Mouse (Mus musculus) brown adipose tissue, adult 24 weeks (tissue): Measurements from ENCODE around the gene Usp12. TPM values are rescaled to one million over a fixed set of nuclear protein-coding genes. Genes with fewer than 3 reads are reported as not detected.
"Not testable (repeated sequence)": the region's sequence is repeated elsewhere in the genome, so short reads cannot be mapped to it uniquely, and the experiment has no call there.

Experiments
- H3K27ac ChIP-seq: fragments of 200-500 bp; replicated peaks from 2 replicates; pipeline ENCODE4 v1.5.1; 2012; ENCODE audit warnings: low read depth, mild to moderate bottlenecking, low read length
- H3K4me1 ChIP-seq: fragments of 200-500 bp; 2 replicates; pipeline ENCODE4 v1.6.1; 2012; ENCODE audit warnings: low read length, mixed read lengths; ENCODE audit not compliant: control insufficient read depth, insufficient read depth, insufficient read length
- H3K4me3 ChIP-seq: fragments of 200-500 bp; 2 replicates; pipeline ENCODE4 v1.5.1; 2012; ENCODE audit warnings: low read depth, mild to moderate bottlenecking, low read length, moderate library complexity; ENCODE audit not compliant: insufficient read depth
- polyA plus RNA-seq: library from polyadenylated mRNA; stranded (reverse); fragments of >200 nt; gene quantifications from 2 replicates; pipeline ENCODE4 v1.2.4, GENCODE M21; 2012; ENCODE audit not compliant: missing spikeins, insufficient read depth, insufficient read length

Usp12 gene
- polyA plus RNA-seq, 1 experiment = 24.9 TPM

DNA sequence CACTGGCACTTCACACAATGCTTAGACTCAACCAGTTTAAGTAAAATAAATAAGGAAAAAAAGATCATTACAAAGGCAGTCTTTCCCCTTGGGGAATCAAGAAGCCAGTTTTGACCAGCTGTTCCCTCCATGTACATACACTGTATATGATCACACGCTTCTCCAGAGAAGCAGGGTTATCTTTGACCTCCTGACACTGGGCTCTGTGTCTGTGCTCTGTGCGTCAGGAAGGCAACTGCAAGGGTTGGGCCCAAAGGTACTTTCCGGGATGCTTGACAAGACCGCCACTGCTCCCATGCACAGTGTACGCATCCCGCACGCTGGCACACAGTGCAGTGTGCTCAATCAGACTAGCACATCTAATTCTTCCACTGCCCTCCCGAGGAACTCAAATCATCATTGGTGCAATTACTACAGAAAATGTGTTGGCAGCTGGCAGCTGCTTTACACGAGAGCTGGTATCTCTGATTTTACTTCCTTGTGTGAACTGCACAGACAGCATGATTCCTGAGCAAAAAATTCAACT, 57.8 kb downstream of the Usp12 start:
- Histone ChIP-seq H3K4me1 (no peaks in the 10 kb centered on the region), H3K27ac (no peak overlapping the region), H3K4me3 (no peak overlapping the region)

DNA sequence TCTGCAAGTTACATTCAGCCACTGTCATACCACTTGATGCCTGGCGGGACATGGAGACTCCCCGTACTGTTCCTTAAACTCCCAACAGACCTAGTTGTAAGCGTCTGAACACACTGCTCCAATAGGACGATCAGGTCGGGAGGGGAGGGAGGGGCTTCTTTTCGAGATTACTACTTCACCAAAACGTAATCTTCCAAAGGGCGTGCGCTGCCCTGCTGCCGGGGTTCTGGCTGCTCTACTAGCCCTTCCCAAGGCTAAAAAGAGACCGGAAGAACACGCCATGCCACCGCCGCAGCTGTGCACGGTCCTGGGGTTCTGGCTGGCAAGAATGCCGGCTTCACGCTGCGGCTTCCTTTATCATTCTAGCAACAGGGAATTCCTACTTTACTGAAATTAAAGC, 58.5 kb downstream of the Usp12 start:
- Histone ChIP-seq H3K27ac (no peak overlapping the region), H3K4me1 (no peaks in the 10 kb centered on the region), H3K4me3 (no peak overlapping the region)

DNA sequence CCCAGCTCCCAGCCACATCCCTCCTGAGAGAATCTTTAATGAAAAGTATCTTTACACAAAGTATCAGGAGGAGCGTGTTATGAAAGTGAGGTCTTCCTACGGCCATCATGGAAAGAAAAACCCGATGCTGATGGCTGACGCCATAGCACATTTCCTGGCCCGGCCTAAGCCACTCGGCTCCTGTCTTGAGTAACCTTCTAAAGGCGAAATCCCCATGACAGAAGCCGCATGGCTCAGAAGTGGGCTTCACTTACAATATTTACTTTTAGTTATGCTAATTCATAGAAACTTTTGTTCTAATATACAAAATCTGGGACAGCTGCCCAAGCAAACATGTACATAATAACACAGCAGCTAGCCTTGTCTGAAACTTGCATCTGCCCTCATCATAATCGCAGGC, 59.8 kb downstream of the Usp12 start:
- H3K4me3 ChIP-seq, H3K27ac ChIP-seq, H3K4me1 ChIP-seq: not testable (repeated sequence)

DNA sequence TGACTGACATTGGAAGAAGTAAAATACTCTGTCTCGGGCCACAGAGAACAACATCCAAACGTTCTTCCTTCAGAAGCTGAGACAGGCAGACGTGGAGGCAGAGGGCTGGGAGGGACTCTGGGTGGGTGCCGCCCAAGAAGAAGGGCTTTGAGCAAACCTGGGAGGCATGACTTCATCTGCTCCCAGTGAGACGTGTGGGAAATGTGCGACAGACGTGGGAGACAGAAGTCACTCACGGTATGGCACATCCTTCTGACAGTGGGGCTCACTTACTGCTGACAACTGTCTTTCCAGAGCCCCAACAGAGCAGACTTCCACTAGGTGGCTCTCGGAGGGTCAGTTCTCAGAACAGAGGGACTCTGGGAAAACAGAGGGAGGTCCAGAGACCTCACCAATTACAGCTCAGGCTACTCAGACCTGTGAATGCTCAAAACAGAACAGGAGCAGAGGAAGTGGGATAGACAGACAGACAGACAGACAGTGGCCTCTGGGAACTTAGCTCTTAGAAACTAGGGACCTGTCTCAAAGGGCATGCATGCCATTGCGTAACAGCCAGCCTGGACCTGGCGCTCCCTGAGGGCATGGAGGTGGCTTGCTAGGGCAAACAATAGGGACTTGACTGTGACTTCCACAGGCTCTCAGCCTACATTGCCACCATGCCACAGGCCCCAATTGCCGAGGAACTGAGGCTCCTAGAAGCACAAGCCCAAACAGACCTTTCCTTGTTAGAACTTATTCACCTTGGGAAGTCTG, 60.7 kb downstream of the Usp12 start:
- Histone ChIP-seq H3K4me3 (no peak overlapping the region), H3K4me1 (no peaks in the 10 kb centered on the region), H3K27ac (no peak overlapping the region)

DNA sequence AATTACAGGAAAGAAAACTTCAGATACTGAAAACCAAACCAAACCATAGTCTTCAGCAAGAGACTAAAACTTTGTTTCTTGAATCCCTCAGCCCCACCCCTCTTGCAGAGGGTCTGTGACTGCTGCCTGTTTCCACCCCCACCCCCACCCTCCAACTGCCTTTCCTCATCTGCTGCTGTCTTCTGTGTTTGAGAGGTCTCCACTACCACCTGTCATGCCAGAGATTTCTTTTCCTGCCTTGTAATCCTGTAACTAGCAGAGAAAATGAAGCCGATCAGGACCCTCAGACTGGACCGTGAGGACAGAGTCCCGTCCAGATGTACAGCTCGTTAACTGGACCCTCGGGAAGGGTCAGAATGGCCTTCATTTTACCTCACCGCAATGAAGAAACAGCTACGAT, 61.4 kb downstream of the Usp12 start:
- Histone ChIP-seq H3K4me1 (no peaks in the 10 kb centered on the region), H3K27ac (no peak overlapping the region), H3K4me3 (no peak overlapping the region)

DNA sequence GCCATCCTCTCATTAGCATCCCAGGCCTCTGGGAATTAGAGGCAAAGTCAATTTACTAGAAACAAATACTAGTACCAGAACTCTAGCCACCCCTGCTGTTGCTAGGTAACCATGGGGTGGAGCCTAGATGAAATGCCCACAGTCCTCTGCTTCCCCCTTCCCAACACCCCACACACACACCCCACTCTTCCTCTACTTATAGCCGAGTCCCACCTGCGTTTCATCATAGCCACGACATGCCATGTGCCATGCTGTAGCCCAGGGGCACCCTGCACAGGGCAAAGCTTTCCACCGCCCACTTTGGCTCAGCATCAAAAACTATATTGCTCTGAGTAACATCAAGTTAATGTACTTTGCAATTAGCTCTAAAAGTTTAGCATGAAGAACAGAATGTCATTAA, 67.8 kb downstream of the Usp12 start:
- H3K27ac ChIP-seq = no peak overlapping the region
- no peak overlapping the region for H3K4me3 ChIP-seq

DNA sequence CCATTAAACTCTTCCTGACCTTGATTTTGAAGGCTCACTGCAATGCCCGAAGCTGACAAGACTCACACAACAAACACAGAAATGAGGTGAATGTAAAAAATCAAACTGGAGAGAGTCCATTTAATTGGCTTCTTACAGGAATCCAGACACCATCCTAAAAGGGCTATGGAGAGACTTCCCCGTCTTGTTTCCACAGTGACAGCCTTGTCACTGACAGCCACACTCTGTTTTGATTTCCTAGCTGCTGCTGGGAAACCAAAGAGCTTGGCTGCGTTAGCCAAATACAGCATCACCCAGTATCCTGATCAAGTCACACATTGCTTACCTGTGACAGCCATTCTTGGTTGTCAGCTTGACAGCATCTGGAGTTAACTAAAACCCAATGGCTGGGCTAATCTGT, 69.8 kb downstream of the Usp12 start:
- H3K4me3 ChIP-seq = no peak overlapping the region
- no peaks in the 10 kb centered on the region for H3K4me1 ChIP-seq
- H3K27ac ChIP-seq = no peak overlapping the region

More for the DNA sequence above, 67.8 kb downstream of the Usp12 start:
- no peaks in the 10 kb centered on the region for H3K4me1 ChIP-seq

DNA sequence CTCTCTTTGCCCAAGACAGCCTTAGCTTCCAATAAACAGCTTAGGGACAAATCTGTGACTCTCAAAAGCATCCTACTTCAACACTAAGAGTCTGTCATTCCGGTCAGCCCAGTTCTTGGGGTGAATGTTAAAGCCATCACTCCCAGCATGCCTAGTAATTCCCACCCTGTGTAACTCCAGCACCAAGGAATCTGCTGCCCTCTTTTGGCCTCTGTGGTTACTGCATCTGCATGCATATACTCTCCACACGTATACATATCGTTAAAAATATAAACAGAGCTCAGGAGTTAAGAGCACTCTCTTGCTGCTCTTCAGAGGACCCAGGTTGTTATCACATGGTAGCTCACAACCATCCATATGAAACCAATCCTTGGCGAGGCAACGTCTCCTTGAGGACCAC, 71.4 kb downstream of the Usp12 start:
- H3K4me3 ChIP-seq = no peak overlapping the region
- H3K4me1 ChIP-seq = no peaks in the 10 kb centered on the region

DNA sequence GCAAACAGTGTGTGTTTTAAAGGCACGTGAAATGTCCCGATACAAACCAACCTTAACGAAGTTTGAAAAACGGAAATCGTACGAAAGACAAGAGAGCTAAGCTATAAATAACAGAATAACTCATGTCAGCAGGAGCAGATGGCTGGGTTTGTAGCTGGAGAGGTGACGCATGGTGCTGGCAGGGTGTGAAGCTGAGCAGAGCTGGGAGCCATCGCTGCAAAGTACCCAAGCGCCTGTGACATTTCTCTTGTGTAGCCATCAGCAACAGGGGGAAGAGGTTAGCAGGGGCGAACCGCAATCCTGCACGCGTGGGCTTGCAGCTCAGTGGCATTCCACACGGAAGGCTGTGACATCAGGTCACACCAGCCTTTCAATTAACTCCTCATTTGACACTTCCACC, 72.6 kb downstream of the Usp12 start:
- Histone ChIP-seq H3K4me1 (no peaks in the 10 kb centered on the region), H3K27ac (no peak overlapping the region), H3K4me3 (no peak overlapping the region)

More for the DNA sequence above, 71.4 kb downstream of the Usp12 start:
- H3K27ac ChIP-seq = no peak overlapping the region

DNA sequence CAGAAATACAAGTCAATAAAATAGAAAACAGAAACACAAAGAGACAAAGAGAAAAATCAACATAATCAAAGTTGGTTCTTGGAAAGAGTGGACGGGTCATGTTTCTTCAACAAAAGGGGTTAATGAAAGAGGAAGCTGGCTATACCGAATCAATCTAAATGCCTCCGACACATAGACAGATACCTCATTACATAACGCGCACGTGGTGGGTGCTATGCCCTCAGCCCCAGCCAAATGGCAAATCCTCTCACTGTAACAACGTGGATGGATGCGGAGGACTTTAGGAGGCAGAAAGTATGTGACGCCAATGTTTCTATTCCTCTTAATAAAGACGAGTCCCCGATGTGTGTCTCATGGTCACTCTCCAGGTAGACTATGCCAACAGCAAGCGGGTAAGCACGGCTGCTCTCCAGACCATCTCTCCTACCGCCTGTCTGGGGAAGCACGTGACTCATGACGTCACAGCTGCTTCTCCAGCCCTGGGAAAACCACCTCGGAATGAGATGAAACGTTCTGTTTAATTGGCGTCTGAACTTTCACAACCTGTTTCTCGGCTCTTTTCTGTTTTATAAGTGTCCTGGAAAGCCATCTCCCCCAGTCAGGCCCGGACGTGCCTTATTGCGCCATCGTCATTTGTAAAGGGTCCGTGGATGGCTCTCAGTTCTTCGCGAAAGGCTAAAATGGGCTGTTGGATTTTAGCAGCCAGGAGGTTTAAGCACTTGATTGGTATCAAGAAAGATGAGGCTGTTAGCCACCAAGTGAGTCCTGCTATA, 75.0 kb downstream of the Usp12 start:
- no peak overlapping the region for H3K27ac ChIP-seq
- H3K4me3 ChIP-seq = no peak overlapping the region
- H3K4me1 ChIP-seq = no peaks in the 10 kb centered on the region

DNA sequence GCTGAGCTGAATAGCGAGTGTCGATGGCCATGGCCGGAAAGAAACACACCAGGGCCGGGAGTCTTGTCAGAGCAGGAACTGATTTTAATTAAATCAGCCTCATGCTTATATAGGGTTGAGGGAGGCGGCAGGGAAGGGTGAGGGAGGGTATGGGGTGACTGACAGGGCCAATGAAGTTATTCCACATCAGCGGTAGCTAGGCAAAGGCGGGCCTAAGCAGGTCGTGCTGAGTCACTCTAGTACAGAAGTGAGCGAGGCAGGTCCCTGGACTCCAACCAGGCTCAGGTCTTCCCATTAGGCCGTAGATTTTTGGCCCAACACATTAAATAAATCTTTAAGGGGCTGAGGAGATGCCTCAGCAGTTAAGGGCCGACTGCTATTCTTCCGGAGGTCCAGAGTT, 81.0 kb downstream of the Usp12 start:
- Histone ChIP-seq H3K4me1 (no peaks in the 10 kb centered on the region), H3K4me3 (no peak overlapping the region)

DNA sequence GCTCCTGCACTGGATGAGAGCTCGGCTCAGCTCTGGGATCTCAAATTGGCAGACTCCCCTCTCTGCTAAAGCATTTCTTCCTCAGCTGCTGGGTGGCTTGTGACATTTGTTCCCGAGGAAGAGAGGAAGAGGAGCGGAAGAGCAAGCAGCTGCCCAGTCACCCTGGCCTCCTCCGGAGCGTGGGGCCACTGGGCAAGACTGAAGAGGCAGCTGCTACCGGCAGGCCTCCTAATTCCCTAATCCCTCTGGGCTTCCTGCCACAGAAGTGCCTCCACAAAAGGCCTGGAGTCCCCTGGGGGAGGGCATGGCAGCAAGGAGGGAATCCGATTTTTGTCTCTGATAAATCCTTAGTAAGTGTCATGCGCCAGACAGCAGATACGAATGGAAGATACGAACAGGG, 81.7 kb downstream of the Usp12 start:
- H3K27ac ChIP-seq = no peak overlapping the region
- H3K4me1 ChIP-seq = no peaks in the 10 kb centered on the region
- H3K4me3 ChIP-seq = no peak overlapping the region

More for the DNA sequence above, 81.0 kb downstream of the Usp12 start:
- no peak overlapping the region for H3K27ac ChIP-seq

DNA sequence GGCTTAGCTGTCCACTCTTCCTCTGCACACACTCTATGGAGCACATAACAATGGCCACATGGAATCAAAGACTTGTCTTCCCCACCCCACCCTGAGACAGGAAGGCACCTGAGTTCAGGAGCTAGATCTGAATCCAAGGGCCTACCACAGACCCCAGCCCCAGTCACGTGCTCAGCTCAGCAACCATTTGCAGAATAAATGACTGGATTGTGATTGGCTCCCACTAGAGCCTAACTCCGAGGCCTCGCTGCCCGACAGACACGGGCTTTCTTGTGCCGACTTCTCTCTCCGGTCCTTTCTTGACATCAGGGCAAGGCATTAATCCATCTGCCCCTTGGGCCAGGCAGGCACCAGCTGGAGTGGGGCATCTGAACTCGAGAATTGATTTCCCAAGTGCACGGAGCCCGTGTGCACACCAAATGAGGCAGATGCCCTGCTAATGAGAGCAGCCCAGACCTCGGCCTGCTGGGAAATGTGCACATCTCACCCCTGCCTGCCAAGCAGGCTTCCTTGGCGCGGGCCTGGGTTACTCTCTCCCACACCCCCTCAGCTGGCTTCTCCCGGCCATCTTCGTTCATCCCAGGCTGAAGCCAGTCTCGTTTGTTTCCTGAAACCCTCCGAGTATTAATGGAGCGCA, 82.4 kb downstream of the Usp12 start:
- Histone ChIP-seq H3K4me3 (no peak overlapping the region), H3K27ac (no peak overlapping the region), H3K4me1 (no peaks in the 10 kb centered on the region)

DNA sequence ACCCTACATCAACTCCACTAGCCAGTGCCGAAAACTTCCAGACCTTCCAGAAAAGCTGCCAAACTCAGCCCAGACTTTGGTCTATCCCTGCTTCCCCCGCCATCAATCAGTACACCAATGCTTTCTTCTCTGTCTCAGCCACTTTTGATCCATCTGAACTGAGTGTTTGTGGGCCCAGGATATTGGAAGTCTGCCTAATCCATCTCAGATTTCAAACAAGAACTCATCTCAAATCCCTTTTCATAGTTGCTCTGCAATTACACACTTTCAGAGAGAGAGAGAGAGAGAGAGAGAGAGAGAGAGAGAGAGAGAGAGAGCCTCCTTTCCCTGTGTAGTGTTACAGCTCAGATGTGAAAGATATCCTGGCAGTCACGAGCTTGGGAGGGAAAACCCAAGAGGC, 85.4 kb downstream of the Usp12 start:
- Histone ChIP-seq H3K4me3 (no peak overlapping the region), H3K4me1 (no peaks in the 10 kb centered on the region)

DNA sequence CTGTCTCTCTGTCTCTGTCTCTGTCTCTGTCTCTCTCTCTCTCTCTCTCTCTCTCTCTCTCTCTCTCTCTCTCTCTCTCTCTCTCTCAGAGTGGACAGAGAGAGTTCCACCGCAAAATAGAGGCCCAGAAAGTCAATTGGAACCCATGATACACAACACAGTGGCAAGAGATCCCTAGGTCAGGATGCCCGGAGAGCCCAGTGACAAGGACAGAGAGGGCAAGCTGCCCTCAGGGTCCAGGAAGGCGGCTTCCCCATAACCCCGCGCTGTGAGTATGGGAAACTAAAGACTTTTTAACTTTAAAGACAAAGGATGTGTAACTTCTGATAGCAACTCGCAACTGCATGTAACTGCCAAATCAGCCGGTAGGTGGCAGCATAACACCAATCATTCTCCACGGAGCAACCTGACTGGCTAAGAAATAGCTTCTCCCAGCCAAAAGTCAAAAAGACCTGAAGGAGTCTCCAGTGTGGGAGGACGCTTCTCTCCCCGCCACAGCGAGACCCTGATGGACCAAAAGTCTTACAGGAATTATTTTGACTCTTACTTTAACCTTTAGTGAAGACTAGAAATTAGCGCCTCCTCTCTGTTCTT, 88.9 kb downstream of the Usp12 start:
- Histone ChIP-seq H3K4me3 (no peak overlapping the region), H3K27ac (no peak overlapping the region), H3K4me1 (no peaks in the 10 kb centered on the region)

More for the DNA sequence above, 85.4 kb downstream of the Usp12 start:
- no peak overlapping the region for H3K27ac ChIP-seq
